Mouse (Mus musculus) MEL (cell line): Measurements from ENCODE around the gene Snx18. TPM values are rescaled to one million over a fixed set of nuclear protein-coding genes. Genes with fewer than 3 reads are reported as not detected.

Experiments
- DNase-seq: peaks from one replicate; pipeline ENCODE4 v3.0.0; 2011; ENCODE audit warnings: low read depth, low spot score
- H3K27ac ChIP-seq: 2 replicates; pipeline ENCODE4 v1.5.1; 2012; ENCODE audit warnings: low read depth, mild to moderate bottlenecking, control low read depth, low read length, moderate library complexity; ENCODE audit not compliant: control insufficient read depth
- H3K27me3 ChIP-seq, 2 experiments: fragments of 150-350 bp in 1 of 2; sonication (generic) in 1 of 2; 2 replicates each; pipeline ENCODE4 v1.6.1; 2012; ENCODE audit warnings: low read length in 2 of 2, mild to moderate bottlenecking in 2 of 2, improper control_type of control experiment in 1 of 2, moderate library complexity in 1 of 2; ENCODE audit not compliant: insufficient read depth in 2 of 2, control insufficient read depth in 1 of 2
- H3K36me3 ChIP-seq, 2 experiments: 2 replicates each; pipeline ENCODE4 v1.6.1; 2012 to 2014; ENCODE audit warnings: low read length in 2 of 2, improper control_type of control experiment in 1 of 2, inconsistent platforms in 1 of 2, mild to moderate bottlenecking in 1 of 2; ENCODE audit not compliant: insufficient read depth in 2 of 2, control insufficient read depth in 1 of 2
- H3K4me1 ChIP-seq, 2 experiments: fragments of 150-350 bp in 1 of 2; sonication (generic) in 1 of 2; 2 replicates each; pipeline ENCODE4 v1.6.1; 2012; ENCODE audit warnings: low read length in 2 of 2, improper control_type of control experiment in 1 of 2, mild to moderate bottlenecking in 1 of 2; ENCODE audit not compliant: insufficient read depth in 2 of 2, control insufficient read depth in 1 of 2
- H3K4me3 ChIP-seq, 2 experiments: fragments of 150-350 bp in 1 of 2; sonication (generic) in 1 of 2; 2 replicates each; pipeline ENCODE4 v1.5.1; 2012; ENCODE audit warnings: low read depth in 2 of 2, low read length in 2 of 2, mild to moderate bottlenecking in 2 of 2, moderate library complexity in 2 of 2, control low read depth in 1 of 2, improper control_type of control experiment in 1 of 2; ENCODE audit not compliant: control insufficient read depth in 1 of 2, insufficient read depth in 1 of 2
- H3K79me2 ChIP-seq: 2 replicates; pipeline ENCODE4 v1.6.1; 2012; ENCODE audit warnings: mild to moderate bottlenecking, low read length, moderate library complexity; ENCODE audit not compliant: control insufficient read depth, poor library complexity, insufficient read depth
- H3K9ac ChIP-seq: 2 replicates; pipeline ENCODE4 v1.6.1; 2012; ENCODE audit warnings: low read depth, mild to moderate bottlenecking, control low read depth, low read length, moderate library complexity; ENCODE audit not compliant: control insufficient read depth, poor library complexity, severe bottlenecking
- H3K9me3 ChIP-seq: fragments of 150-350 bp; sonication (generic); replicated peaks from 2 replicates; pipeline ENCODE4 v1.6.1; 2012; ENCODE audit warnings: mild to moderate bottlenecking, low read length, improper control_type of control experiment, moderate library complexity; ENCODE audit not compliant: insufficient read depth
- BHLHE40 ChIP-seq: IDR thresholded peaks from 2 replicates; pipeline ENCODE4 v1.6.1; 2012; ENCODE audit warnings: low read depth, mild to moderate bottlenecking, inconsistent platforms, low read length, improper control_type of control experiment, borderline replicate concordance
- CHD1 ChIP-seq: IDR thresholded peaks from 2 replicates; pipeline ENCODE4 v1.6.1; 2012; ENCODE audit warnings: low read depth, mild to moderate bottlenecking, inconsistent platforms, low read length, improper control_type of control experiment
- CHD2 ChIP-seq: IDR thresholded peaks from 2 replicates; pipeline ENCODE4 v1.6.1; 2011; ENCODE audit warnings: low read length, improper control_type of control experiment
- CTCF ChIP-seq, 3 experiments: IDR thresholded peaks in 2 of 3; conservative IDR thresholded peaks in 1 of 3; 2 replicates each; pipeline ENCODE4 v1.5.1; 2011 to 2012; ENCODE audit warnings: low read length in 3 of 3, low read depth in 2 of 3, mild to moderate bottlenecking in 2 of 3, improper control_type of control experiment in 1 of 3, inconsistent platforms in 1 of 3, mixed read lengths in 1 of 3, moderate library complexity in 1 of 3; ENCODE audit not compliant: control insufficient read depth in 1 of 3, insufficient read depth in 1 of 3, poor library complexity in 1 of 3, severe bottlenecking in 1 of 3
- ELF1 ChIP-seq: IDR thresholded peaks from 2 replicates; pipeline ENCODE4 v1.6.1; 2014; ENCODE audit warnings: low read depth, mild to moderate bottlenecking, inconsistent platforms, low read length, improper control_type of control experiment, moderate library complexity
- EP300 ChIP-seq, 2 experiments: IDR thresholded peaks; 2 replicates each; pipeline ENCODE4 v1.6.1; 2011; ENCODE audit warnings: improper control_type of control experiment in 2 of 2, low read length in 2 of 2, low read depth in 1 of 2, mild to moderate bottlenecking in 1 of 2
- GABPA ChIP-seq: IDR thresholded peaks from 2 replicates; pipeline ENCODE4 v1.6.1; 2012; ENCODE audit warnings: low read depth, mild to moderate bottlenecking, inconsistent platforms, low read length, improper control_type of control experiment, moderate library complexity
- HCFC1 ChIP-seq: IDR thresholded peaks from 2 replicates; pipeline ENCODE4 v1.6.1; 2012; ENCODE audit warnings: low read depth, mild to moderate bottlenecking, inconsistent platforms, low read length, improper control_type of control experiment, moderate library complexity
- MAFK ChIP-seq: IDR thresholded peaks from 2 replicates; pipeline ENCODE4 v1.6.1; 2011; ENCODE audit warnings: low read depth, mild to moderate bottlenecking, low read length, improper control_type of control experiment, borderline replicate concordance
- MAX ChIP-seq: IDR thresholded peaks from 2 replicates; pipeline ENCODE4 v1.6.1; 2011; ENCODE audit warnings: low read length, improper control_type of control experiment
- MAZ ChIP-seq: IDR thresholded peaks from 2 replicates; pipeline ENCODE4 v1.6.1; 2012; ENCODE audit warnings: low read depth, mild to moderate bottlenecking, inconsistent platforms, low read length, improper control_type of control experiment
- MEF2A ChIP-seq: IDR thresholded peaks from 2 replicates; pipeline ENCODE4 v1.6.1; 2014; ENCODE audit warnings: low read depth, mild to moderate bottlenecking, inconsistent platforms, low read length, improper control_type of control experiment; ENCODE audit not compliant: poor library complexity, insufficient replicate concordance, severe bottlenecking; ENCODE audit errors: extremely low read depth
- MXI1 ChIP-seq: IDR thresholded peaks from 2 replicates; pipeline ENCODE4 v1.6.1; 2011; ENCODE audit warnings: mild to moderate bottlenecking, low read depth, low read length, improper control_type of control experiment
- MYB ChIP-seq: IDR thresholded peaks from 2 replicates; pipeline ENCODE4 v1.6.1; 2011; ENCODE audit warnings: mild to moderate bottlenecking, low read depth, low read length, improper control_type of control experiment
- MYC ChIP-seq: IDR thresholded peaks from 2 replicates; pipeline ENCODE4 v1.6.1; 2011; ENCODE audit warnings: low read depth, mild to moderate bottlenecking, low read length, improper control_type of control experiment, moderate library complexity
- NRF1 ChIP-seq: IDR thresholded peaks from 2 replicates; pipeline ENCODE4 v1.6.1; 2014; ENCODE audit warnings: low read depth, mild to moderate bottlenecking, inconsistent platforms, low read length, improper control_type of control experiment, moderate library complexity; ENCODE audit not compliant: poor library complexity, insufficient read depth, severe bottlenecking
- POLR2AphosphoS2 ChIP-seq: IDR thresholded peaks from 2 replicates; pipeline ENCODE4 v1.6.1; 2011; ENCODE audit warnings: low read length, improper control_type of control experiment
- RAD21 ChIP-seq: IDR thresholded peaks from 2 replicates; pipeline ENCODE4 v1.6.1; 2011; ENCODE audit warnings: mild to moderate bottlenecking, low read depth, low read length, improper control_type of control experiment
- SMC3 ChIP-seq: IDR thresholded peaks from 2 replicates; pipeline ENCODE4 v1.6.1; 2011; ENCODE audit warnings: low read depth, low read length, improper control_type of control experiment
- UBTF ChIP-seq: IDR thresholded peaks from 2 replicates; pipeline ENCODE4 v1.6.1; 2012; ENCODE audit warnings: low read depth, mild to moderate bottlenecking, inconsistent platforms, low read length, improper control_type of control experiment, moderate library complexity, borderline replicate concordance; ENCODE audit not compliant: insufficient read depth
- ZC3H11A ChIP-seq: IDR thresholded peaks from 2 replicates; pipeline ENCODE4 v1.6.1; 2012; ENCODE audit warnings: low read depth, mild to moderate bottlenecking, inconsistent platforms, low read length, improper control_type of control experiment
- ZKSCAN1 ChIP-seq: IDR thresholded peaks from 2 replicates; pipeline ENCODE4 v1.6.1; 2012; ENCODE audit warnings: low read depth, mild to moderate bottlenecking, inconsistent platforms, low read length, improper control_type of control experiment, moderate library complexity
- ZMIZ1 ChIP-seq: IDR thresholded peaks from 2 replicates; pipeline ENCODE4 v1.6.1; 2012; ENCODE audit warnings: low read depth, mild to moderate bottlenecking, inconsistent platforms, low read length, improper control_type of control experiment, moderate library complexity
- ZNF384 ChIP-seq: IDR thresholded peaks from 2 replicates; pipeline ENCODE4 v1.6.1; 2012; ENCODE audit warnings: low read depth, mild to moderate bottlenecking, inconsistent platforms, low read length, improper control_type of control experiment
- polyA plus RNA-seq, 2 experiments: library from polyadenylated mRNA; stranded (reverse) in 1 of 2; unstranded in 1 of 2; fragments of >175 nt in 1 of 2; fragments of >200 nt in 1 of 2; gene quantifications; 2 replicates each; pipeline versions ENCODE4 v1.2.1 to v1.2.4; 2012; ENCODE audit warnings: low replicate concordance in 2 of 2, low read depth in 1 of 2; ENCODE audit not compliant: insufficient read length in 2 of 2, insufficient read depth in 1 of 2, missing spikeins in 1 of 2
- total RNA-seq: library from RNA; depleted of rRNA; stranded (reverse); fragments of 300-350 nt; gene quantifications from 2 replicates; pipeline ENCODE4 v1.2.3, GENCODE M21; 2012

Gene Snx18
- total and polyA plus RNA-seq, 3 experiments: 7.7 to 8.7 TPM; not detected in 1

GRCm38 (mm10) chr13:113572046-113572686, 46.2 kb downstream of the Snx18 start:
- Histone ChIP-seq H3K9me3 (no peaks in the 10 kb centered on the region), H3K36me3 (no peaks in the 10 kb centered on the region), H3K9ac (no peak overlapping the region), H3K4me1 (no peaks in the 10 kb centered on the region), H3K4me3 (no peak overlapping the region), H3K79me2 (no peaks in the 10 kb centered on the region), H3K27ac (no peak overlapping the region), H3K27me3 (no peaks in the 10 kb centered on the region; a peak in 1 of 4 replicates)
- TF ChIP-seq MYB (no peak), MEF2A (no peak), CHD2 (no peak), ZKSCAN1 (no peak), MAZ (no peak), MAX (no peak), POLR2AphosphoS2 (no peak), NRF1 (no peak), ZC3H11A (no peak), SMC3 (no peak), MAFK (no peak), RAD21 (no peak), CTCF (IDR thresholded peaks at IDR 0.05 in 2 of 3, conservative IDR thresholded peaks at IDR 0.05 in 1 of 3; ENCODE audit: control insufficient read depth in 1 of 3, insufficient read depth in 1 of 3, low read depth in 2 of 3, low read length in 3 of 3, poor library complexity in 1 of 3, severe bottlenecking in 1 of 3) (no peak), UBTF (no peak), EP300 (IDR thresholded peaks at IDR 0.05; ENCODE audit: low read depth in 1 of 2, low read length in 2 of 2) (no peak), CHD1 (no peak), ZMIZ1 (no peak), ELF1 (no peak), MXI1 (no peak), HCFC1 (no peak)
- DNase-seq: peak; percentile 6

GRCm38 (mm10) chr13:113569526-113569925, 48.8 kb downstream of the Snx18 start:
- H3K9ac ChIP-seq: no peak overlapping the region
- no peaks in the 10 kb centered on the region for H3K27me3 ChIP-seq
- H3K9me3 ChIP-seq: no peaks in the 10 kb centered on the region
- no peak overlapping the region for H3K4me3 ChIP-seq
- H3K79me2 ChIP-seq: no peaks in the 10 kb centered on the region
- H3K27ac ChIP-seq: no peak overlapping the region
- no peak for DNase-seq
- TF ChIP-seq GABPA (no peak), MYC (no peak), HCFC1 (no peak), BHLHE40 (no peak), ELF1 (no peak), RAD21 (no peak), MXI1 (no peak), ZNF384 (no peak), POLR2AphosphoS2 (no peak), MAZ (no peak)
- H3K4me1 ChIP-seq: no peaks in the 10 kb centered on the region
- H3K36me3 ChIP-seq: no peaks in the 10 kb centered on the region
